Comparison of ENCODE assay signal across 27 mouse cellular contexts in genomic region chr7:69877031-69877430, GRCm38 (mm10).
"Had no signal": no experiment of that assay in that cellular context is flagged by ENCODE, and none has a peak within 500 bp of the region (broad histone marks: within the 10 kb centered on the region; RNA-seq: fewer than 3 reads in every experiment).

No protein-coding gene starts in this region.

- H3K9me3 ChIP-seq: heart, embryonic 10.5 days; heart, embryonic 12.5 days; hindbrain, embryonic 12.5 days; intestine, embryonic 15.5 days; limb, embryonic 13.5 days; limb, embryonic 15.5 days; liver, embryonic 12.5 days had no signal

- H3K27ac ChIP-seq: gastrocnemius, adult 2 months; heart, embryonic 10.5 days; hindbrain, embryonic 10.5 days; hindbrain, embryonic 12.5 days; hindbrain, embryonic 14.5 days; intestine, embryonic 15.5 days; layer of hippocampus, adult 2 months; limb, embryonic 13.5 days; limb, embryonic 15.5 days; liver, embryonic 12.5 days; liver, embryonic 14.5 days had no signal

- ATAC-seq: hindbrain, embryonic 16.5 days; inflammation-experienced regulatory T-cells, adult 6 months; intestine, embryonic 15.5 days; intestine, postnatal 0 days; liver, embryonic 12.5 days had no signal

- H3K36me3 ChIP-seq: heart, embryonic 10.5 days; heart, embryonic 12.5 days; hindbrain, embryonic 10.5 days; hindbrain, embryonic 12.5 days; intestine, embryonic 15.5 days; limb, embryonic 13.5 days; limb, embryonic 15.5 days; liver, embryonic 12.5 days had no signal

- H3K27me3 ChIP-seq: heart, embryonic 12.5 days; hindbrain, embryonic 12.5 days; intestine, embryonic 15.5 days; limb, embryonic 13.5 days; limb, embryonic 15.5 days; liver, embryonic 12.5 days had no signal

- H3K4me3 ChIP-seq: gastrocnemius, adult 2 months; heart, embryonic 10.5 days; heart, embryonic 12.5 days; hindbrain, embryonic 10.5 days; hindbrain, embryonic 12.5 days; intestine, embryonic 15.5 days; layer of hippocampus, adult 2 months; limb, embryonic 13.5 days; limb, embryonic 15.5 days; liver, embryonic 12.5 days had no signal

- H3K9ac ChIP-seq: heart, embryonic 12.5 days; hindbrain, embryonic 12.5 days; hindbrain, embryonic 14.5 days; intestine, embryonic 15.5 days; limb, embryonic 13.5 days; limb, embryonic 15.5 days; liver, embryonic 12.5 days; liver, embryonic 14.5 days had no signal

- H3K4me2 ChIP-seq: heart, embryonic 12.5 days; hindbrain, embryonic 12.5 days; hindbrain, embryonic 14.5 days; intestine, embryonic 15.5 days; limb, embryonic 13.5 days; limb, embryonic 15.5 days; liver, embryonic 12.5 days had no signal

- H3K4me1 ChIP-seq: heart, embryonic 10.5 days; heart, embryonic 12.5 days; hindbrain, embryonic 10.5 days; hindbrain, embryonic 12.5 days; intestine, embryonic 15.5 days; limb, embryonic 13.5 days; limb, embryonic 15.5 days; liver, embryonic 12.5 days had no signal

- DNase-seq: gastrocnemius, adult 2 months; gastrocnemius, postnatal 10 days; gastrocnemius, postnatal 25 days; heart, adult 18-20 months; heart, postnatal 10 days; heart, postnatal 4 days; kidney, adult 18-20 months; kidney, adult 8-10 months; kidney, postnatal 25 days; kidney, postnatal 4 days; layer of hippocampus, adult 9-11 months; layer of hippocampus, postnatal 36 days; left cerebral cortex, postnatal 4 days had no signal
